Mouse (Mus musculus): ENCODE measurements around the gene Sorcs2. TPM values are rescaled to one million over a fixed set of nuclear protein-coding genes. Genes with fewer than 3 reads are reported as not detected.
A peak's percentile ranks its signal among the peaks of the same experiment; 100 is the strongest.

Sorcs2 gene
- polyA plus RNA-seq, 1 experiment from 2014 or later = 25.4 TPM

DNA sequence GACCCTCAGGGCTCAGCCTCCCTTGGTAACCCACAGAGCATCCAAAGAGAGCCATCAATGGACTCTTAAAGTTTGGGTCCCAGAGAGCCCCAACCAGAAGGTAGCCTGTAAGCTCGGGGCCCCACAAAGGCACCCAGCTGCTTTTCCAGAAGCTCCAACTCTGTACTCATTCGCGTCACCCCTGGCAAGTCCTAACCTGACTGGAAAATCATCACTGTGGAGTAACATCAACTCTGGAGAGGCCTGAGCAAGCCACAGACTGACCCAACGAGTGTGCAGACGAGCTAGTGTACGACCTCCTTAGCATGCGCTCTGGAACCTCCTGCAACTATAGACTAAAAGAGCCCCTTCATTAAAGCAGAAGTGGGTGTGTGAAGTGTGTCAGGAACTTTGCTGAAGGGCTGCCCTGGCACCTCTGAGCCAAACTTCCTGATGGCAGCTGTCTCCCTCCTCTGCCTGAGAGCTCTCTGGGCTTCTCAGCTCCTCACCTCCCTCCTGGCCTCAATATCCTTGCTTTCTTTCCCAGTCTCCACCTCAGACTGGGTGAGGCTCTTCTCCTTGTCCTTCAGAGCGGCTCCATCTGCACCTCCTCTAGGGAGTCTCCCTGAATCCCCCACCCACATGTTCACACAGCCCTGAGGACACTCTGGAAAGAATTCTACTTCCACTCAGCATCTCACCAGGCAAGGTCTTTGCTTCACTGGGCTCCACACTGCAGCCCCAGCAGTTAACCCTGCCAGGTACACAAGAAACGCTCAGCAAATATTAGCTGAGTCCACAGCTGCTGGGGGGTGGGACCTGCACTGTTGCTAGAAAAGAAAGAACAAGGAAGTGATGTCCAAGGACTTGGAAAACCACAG, 8.0 kb downstream of the Sorcs2 start:
- no peaks in the 10 kb centered on the region for H3K9me3 ChIP-seq
- no peaks in the 10 kb centered on the region for H3K27me3 ChIP-seq
- ATAC-seq (ENCODE audit: insufficient number of reproducible peaks, low FRiP score, low TSS enrichment, low read depth) = no peak
- peak overlapping the region; percentile 68; the same call in 1 of the 2 replicates for H3K27ac ChIP-seq
- H3K4me2 ChIP-seq = no peak overlapping the region
- H3K36me3 ChIP-seq = no peaks in the 10 kb centered on the region
- WGBS = 55% methylated on average over 9 of the region's 9 CpGs
- H3K9ac ChIP-seq = no peak overlapping the region
- no peak overlapping the region for H3K4me3 ChIP-seq
- H3K4me1 ChIP-seq = peaks cover 48% of the 10 kb centered on the region

DNA sequence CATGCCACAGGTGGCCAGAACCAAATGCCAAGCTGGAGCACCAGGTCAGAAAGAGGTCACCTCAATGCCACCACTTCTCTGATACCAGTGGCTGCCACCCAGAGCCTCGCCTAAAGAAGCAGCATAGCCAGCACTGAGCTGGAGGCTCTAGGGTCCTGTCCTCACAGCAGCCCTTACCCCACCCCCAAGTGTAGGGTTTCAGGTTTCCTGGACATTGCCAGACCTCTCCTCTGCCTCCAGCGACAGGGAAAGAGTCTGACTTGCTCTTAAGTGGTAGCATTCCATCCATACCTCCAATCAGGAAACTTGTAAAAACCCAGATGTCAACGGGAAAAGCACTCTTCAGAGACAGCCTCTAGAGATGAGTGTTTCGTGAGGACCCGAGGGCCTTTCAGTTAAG, 12.9 kb downstream of the Sorcs2 start:
- Histone ChIP-seq H3K4me2 (no peak overlapping the region), H3K36me3 (no peaks in the 10 kb centered on the region), H3K9ac (no peak overlapping the region), H3K27ac (peak overlapping the region; percentile 39; the same call in 1 of the 2 replicates), H3K4me3 (no peak overlapping the region), H3K27me3 (no peaks in the 10 kb centered on the region), H3K4me1 (peaks cover 61% of the 10 kb centered on the region), H3K9me3 (no peaks in the 10 kb centered on the region)
- WGBS = 8% methylated on average over 5 of the region's 5 CpGs
- peak; percentile 77 for ATAC-seq (ENCODE audit: insufficient number of reproducible peaks, low FRiP score, low TSS enrichment, low read depth)

DNA sequence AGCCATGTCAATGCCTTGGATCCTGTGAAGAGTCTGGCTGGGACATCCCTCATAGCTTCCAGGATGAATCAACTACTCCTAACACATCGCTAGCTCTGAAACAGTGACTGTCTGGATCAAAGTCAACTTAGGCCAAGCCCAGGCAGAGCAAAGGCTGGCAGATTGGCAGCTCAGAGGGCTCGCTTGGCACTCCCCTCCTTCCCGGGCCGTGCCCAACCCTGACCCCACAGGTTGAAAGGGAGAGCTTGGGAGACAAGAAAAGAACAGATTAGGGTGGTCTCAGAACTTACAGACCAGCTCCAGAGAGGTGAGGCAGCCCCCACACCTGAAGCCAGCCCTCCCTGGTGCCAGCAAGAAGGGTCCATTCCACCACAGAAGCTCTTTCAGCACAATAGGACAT, 14.5 kb downstream of the Sorcs2 start:
- Histone ChIP-seq H3K9ac (no peak overlapping the region), H3K4me2 (no peak overlapping the region), H3K27ac (no peak overlapping the region), H3K9me3 (no peaks in the 10 kb centered on the region), H3K27me3 (no peaks in the 10 kb centered on the region), H3K4me1 (peaks cover 54% of the 10 kb centered on the region), H3K4me3 (no peak overlapping the region), H3K36me3 (no peaks in the 10 kb centered on the region)
- ATAC-seq (ENCODE audit: insufficient number of reproducible peaks, low FRiP score, low TSS enrichment, low read depth) = no peak
- WGBS = 86% methylated on average over 4 of the region's 4 CpGs

DNA sequence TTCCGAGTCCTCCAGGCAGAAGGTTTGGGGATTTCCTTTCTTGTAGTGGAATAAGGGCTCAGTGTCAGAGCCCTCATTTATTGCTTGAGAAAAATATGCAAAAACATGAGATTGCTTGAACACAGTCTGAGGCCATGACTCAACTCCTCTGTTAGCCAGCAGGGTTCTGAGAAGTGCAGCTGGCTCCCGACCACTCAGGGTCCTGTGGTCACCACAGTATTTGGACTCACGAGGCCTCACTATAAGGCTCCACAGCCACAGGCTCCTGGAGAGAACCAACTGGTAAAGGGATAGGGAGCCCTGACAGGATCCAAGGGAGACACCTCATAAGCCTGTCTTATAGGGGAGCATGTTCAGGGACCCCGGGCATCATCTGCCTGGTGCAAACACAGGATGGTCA, 15.2 kb downstream of the Sorcs2 start:
- H3K4me3 ChIP-seq = no peak overlapping the region
- H3K27ac ChIP-seq = no peak overlapping the region
- no peak overlapping the region for H3K4me2 ChIP-seq
- no peak overlapping the region for H3K9ac ChIP-seq
- ATAC-seq (ENCODE audit: insufficient number of reproducible peaks, low FRiP score, low TSS enrichment, low read depth) = no peak
- peaks cover 61% of the 10 kb centered on the region for H3K4me1 ChIP-seq
- H3K9me3 ChIP-seq = no peaks in the 10 kb centered on the region
- H3K27me3 ChIP-seq = no peaks in the 10 kb centered on the region
- H3K36me3 ChIP-seq = no peaks in the 10 kb centered on the region
- 60% methylated on average over 4 of the region's 4 CpGs for WGBS

DNA sequence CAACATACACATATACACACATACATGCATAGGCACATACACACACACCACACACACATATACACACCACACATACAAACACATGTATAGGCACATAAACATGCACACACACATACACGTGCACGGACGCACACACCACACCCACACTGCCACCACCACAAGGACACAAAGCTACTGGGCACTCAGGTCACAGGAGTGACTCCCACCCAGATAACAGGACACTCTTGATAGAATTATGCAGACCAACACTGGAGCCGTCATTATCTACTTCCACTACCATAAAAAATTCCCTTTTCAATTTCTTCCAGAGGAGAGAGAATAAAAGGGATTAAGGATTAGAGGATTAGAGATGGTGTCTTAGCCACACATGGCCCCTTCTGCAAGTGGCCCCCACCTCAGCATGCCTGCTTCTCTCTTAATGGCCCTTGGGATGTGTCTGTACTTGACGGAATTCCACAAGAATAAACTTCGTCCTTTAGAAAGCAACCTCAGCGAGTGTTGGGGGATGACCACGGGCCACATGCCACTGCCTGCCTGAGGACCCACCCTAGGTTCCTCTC, 15.7 kb downstream of the Sorcs2 start:
- H3K36me3 ChIP-seq = no peaks in the 10 kb centered on the region
- no peak overlapping the region for H3K4me2 ChIP-seq
- no peaks in the 10 kb centered on the region for H3K27me3 ChIP-seq
- ATAC-seq (ENCODE audit: insufficient number of reproducible peaks, low FRiP score, low TSS enrichment, low read depth) = no peak
- WGBS = 58% methylated on average over 8 of the region's 8 CpGs
- H3K27ac ChIP-seq = no peak overlapping the region
- H3K9ac ChIP-seq = no peak overlapping the region
- peaks cover 66% of the 10 kb centered on the region for H3K4me1 ChIP-seq
- H3K4me3 ChIP-seq = no peak overlapping the region
- no peaks in the 10 kb centered on the region for H3K9me3 ChIP-seq

DNA sequence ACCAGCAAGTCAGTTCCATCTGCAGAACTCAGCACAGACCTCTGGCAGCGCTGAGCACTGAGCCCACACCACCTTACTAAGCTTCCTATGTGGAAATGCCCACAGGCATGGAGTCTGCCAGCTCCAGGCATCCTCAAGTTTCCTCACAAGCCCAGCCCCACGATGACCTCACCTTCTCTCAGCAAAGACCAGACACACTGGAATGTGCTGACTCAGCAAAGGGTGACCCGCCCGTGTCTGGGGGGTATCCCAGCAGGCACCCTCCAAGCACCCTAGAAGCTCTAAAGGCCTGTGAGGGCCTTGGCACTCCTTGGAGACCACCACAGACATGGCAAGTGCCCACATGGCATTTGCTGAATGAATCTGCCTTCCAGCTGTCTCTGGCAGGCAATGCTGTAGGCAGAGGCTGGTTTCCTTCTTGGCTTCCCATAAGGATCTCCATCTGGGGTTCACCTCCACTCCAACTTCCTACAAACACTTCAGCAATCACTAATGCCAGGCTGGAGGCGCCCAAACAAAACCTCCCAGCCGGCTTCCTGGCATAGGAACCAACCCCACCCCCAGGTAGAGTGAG, 17.9 kb downstream of the Sorcs2 start:
- 53% methylated on average over 6 of the region's 6 CpGs for WGBS
- no peak overlapping the region for H3K27ac ChIP-seq
- peaks cover 73% of the 10 kb centered on the region for H3K4me1 ChIP-seq
- H3K4me3 ChIP-seq = no peak overlapping the region
- no peaks in the 10 kb centered on the region for H3K36me3 ChIP-seq
- no peaks in the 10 kb centered on the region for H3K27me3 ChIP-seq
- H3K9me3 ChIP-seq = no peaks in the 10 kb centered on the region
- no peak for ATAC-seq (ENCODE audit: insufficient number of reproducible peaks, low FRiP score, low TSS enrichment, low read depth)
- no peak overlapping the region for H3K4me2 ChIP-seq
- H3K9ac ChIP-seq = no peak overlapping the region

DNA sequence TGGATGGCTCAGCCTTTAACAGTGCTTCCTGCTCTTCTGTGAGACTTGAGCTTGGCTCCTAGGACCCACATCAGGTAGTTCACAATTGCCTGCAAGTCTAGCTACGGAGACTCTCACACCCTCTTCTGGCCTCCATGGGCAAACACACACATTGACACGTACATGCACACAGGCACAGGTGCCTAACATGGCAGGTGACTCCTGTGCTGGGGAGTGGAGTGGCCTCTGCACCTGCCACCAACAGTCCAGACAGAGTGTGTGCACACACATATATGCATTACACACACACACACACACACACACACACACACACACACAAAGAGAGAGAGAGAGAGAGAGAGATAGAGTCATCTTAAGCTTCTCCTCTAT, 19.6 kb downstream of the Sorcs2 start:
- Histone ChIP-seq H3K9ac (no peak overlapping the region), H3K4me3 (no peak overlapping the region), H3K36me3 (no peaks in the 10 kb centered on the region), H3K4me2 (no peak overlapping the region), H3K4me1 (peaks cover 72% of the 10 kb centered on the region), H3K27me3 (no peaks in the 10 kb centered on the region), H3K27ac (peak overlapping the region; percentile 71), H3K9me3 (no peaks in the 10 kb centered on the region)
- 95% methylated on average over 2 of the region's 2 CpGs for WGBS
- no peak for ATAC-seq (ENCODE audit: insufficient number of reproducible peaks, low FRiP score, low TSS enrichment, low read depth)

DNA sequence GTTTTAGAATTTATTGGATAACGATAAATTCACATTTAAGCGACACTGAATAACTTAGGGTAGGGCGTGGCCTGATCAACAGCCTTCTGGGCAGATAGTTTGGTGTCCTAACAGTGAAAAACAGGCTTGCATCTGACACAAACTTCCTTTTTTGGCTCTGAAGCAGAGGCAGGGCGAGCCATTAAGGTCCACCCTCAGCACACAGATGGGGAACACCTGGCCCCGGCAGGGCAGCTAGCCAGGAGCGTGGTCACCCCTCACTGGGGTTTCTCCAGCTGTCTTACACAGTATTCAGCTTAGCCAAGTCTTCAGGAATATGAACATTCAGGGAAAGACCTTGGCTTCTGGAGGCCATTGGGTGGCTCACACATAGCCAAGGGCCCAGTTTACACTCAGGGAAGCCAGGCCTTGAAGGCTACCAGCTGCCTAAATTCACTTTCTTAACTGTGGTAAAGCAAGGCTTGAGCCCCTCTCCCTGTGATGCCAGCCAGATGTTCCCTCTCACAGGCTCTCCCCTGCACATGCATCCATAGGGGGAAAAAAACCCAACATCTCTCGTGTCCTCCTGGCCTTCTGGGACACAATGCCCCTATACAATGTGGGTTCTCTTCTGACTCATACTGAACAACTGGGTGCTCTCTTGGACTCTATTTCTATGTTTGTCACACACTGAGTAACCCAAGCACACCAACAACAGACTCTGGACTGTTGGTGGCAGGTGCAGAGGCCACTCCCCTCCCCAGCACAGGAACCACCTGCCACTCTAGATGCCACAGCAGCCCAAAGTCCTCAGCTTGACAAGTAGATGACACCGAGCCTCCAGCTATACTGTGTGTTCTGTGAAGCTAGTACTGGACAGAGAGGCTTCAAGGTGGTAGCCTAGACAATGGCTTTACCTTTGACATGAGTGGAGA, 20.2 kb downstream of the Sorcs2 start:
- Histone ChIP-seq H3K4me1 (peaks cover 72% of the 10 kb centered on the region), H3K36me3 (no peaks in the 10 kb centered on the region), H3K4me2 (no peak overlapping the region), H3K9me3 (no peaks in the 10 kb centered on the region), H3K4me3 (no peak overlapping the region), H3K27ac (peak overlapping the region; percentile 71), H3K9ac (no peak overlapping the region), H3K27me3 (no peaks in the 10 kb centered on the region)
- WGBS = 39% methylated on average over 8 of the region's 8 CpGs
- ATAC-seq (ENCODE audit: insufficient number of reproducible peaks, low FRiP score, low TSS enrichment, low read depth) = peak; percentile 50; the same call in 1 of the 2 replicates

DNA sequence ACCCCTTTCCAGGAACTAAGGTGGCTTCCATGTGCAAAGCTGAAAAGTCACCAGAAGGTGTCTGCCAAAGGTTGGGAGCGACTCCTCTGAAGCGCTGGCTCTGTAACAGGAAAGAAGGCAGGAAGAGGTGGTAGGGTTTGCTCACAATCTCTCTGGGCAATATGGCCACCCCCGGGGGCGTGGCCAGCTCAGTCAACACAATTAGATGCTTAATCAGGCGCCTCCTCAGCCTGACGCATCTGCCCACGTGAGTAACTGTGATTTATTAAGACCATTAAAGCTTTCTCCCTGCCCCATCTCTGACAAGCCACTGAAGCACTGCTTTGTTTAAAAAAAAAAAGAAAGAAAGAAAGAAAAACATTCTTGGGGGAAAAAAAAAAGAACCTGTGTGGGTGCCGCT, 22.1 kb downstream of the Sorcs2 start:
- no peak overlapping the region for H3K27ac ChIP-seq
- H3K4me2 ChIP-seq = no peak overlapping the region
- 56% methylated on average over 8 of the region's 8 CpGs for WGBS

DNA sequence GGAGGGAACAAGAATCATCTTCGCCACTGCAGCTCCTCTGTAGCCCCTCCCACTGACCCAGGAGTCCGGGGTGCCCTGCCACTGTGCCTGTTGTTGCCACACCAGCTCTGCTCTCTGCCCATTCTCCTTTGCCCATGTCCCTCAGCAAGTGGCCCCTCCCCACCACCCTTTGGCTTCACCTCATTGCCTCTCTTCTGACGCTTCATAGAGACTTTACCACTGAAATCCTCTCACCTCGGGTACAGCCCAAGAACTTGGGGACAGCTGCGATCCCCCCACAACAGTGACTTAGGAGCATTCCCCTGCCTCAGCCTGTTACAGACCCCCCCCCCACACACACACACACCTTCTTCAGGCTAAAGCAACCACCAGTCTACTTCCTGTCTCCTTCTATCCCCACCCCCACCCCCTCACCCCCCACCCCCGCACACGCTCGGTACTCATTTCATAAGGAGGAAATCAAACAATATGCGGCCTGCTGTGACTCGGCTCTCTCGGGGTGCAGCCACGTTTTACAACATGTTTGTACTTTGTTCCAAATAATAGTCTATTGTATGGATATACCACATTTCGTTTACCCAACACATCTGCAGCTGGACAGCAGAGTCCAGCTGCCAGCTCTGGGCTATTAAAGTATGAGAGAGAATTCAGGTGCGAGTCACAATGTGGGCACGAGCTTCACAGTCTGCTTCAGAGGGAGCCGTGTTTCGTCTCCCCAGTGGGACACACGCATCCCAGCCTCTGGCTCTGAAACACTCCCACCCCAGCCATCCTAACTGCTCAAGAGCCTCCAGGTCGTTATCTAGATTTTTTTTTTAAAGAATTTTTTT, 23.5 kb downstream of the Sorcs2 start:
- no peak for ATAC-seq (ENCODE audit: insufficient number of reproducible peaks, low FRiP score, low TSS enrichment, low read depth)
- H3K36me3 ChIP-seq = no peaks in the 10 kb centered on the region
- no peak overlapping the region for H3K9ac ChIP-seq
- no peak overlapping the region for H3K4me3 ChIP-seq
- H3K4me1 ChIP-seq = peaks cover 77% of the 10 kb centered on the region
- WGBS = 24% methylated on average over 19 of the region's 19 CpGs
- H3K9me3 ChIP-seq = no peaks in the 10 kb centered on the region
- H3K27ac ChIP-seq = peak overlapping the region; percentile 57
- no peaks in the 10 kb centered on the region for H3K27me3 ChIP-seq
- no peak overlapping the region for H3K4me2 ChIP-seq

More for the DNA sequence above, 22.1 kb downstream of the Sorcs2 start:
- Histone ChIP-seq H3K4me1 (peaks cover 81% of the 10 kb centered on the region), H3K9ac (no peak overlapping the region), H3K36me3 (no peaks in the 10 kb centered on the region), H3K9me3 (no peaks in the 10 kb centered on the region), H3K27me3 (no peaks in the 10 kb centered on the region), H3K4me3 (no peak overlapping the region)
- ATAC-seq (ENCODE audit: insufficient number of reproducible peaks, low FRiP score, low TSS enrichment, low read depth) = no peak
